10 mouse cellular contexts compared by ENCODE assay signal in the genomic region with DNA sequence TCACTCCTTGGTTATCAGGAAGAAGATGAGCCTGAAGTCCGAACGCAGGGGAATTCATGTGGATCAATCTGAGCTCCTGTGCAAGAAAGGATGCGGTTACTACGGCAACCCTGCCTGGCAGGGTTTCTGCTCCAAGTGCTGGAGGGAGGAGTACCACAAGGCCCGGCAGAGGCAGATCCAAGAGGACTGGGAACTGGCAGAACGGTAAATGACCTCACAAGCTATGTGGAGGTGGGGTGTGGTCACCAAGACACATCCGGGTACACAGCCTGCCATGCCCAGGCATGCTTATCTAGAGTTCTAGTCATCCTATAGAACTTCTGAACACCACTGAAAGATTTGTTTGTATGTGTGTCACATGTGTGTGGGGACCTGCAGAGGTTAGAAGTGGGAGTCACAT. TPM values are rescaled to one million over a fixed set of nuclear protein-coding genes. Genes with fewer than 3 reads are reported as not detected.
A peak's percentile ranks its signal among the peaks of the same experiment; 100 is the strongest.
DNase-seq lines count a peak whose midpoint lies in the region; ATAC-seq lines count a peak whose summit lies in the region.
"Had no signal": no experiment of that assay in that cellular context is flagged by ENCODE, and none has a peak within 500 bp of the region (broad histone marks: within the 10 kb centered on the region; RNA-seq: fewer than 3 reads in every experiment).

No protein-coding gene starts in this region.

- no peaks in the 10 kb centered on the region; the same call in 1 of the 2 replicates for H3K4me1 ChIP-seq in hindbrain, embryonic 14.5 days (replicated peaks; ENCODE audit: control insufficient read depth, insufficient read depth, low read length)
- H3K4me1 ChIP-seq in hindbrain, embryonic 16.5 days (ENCODE audit: control insufficient read depth, insufficient read depth, low read depth, low read length) = no peaks in the 10 kb centered on the region
- no peaks in the 10 kb centered on the region for H3K4me1 ChIP-seq in embryonic facial prominence, embryonic 10.5 days

- H3K27me3 ChIP-seq in hindbrain, embryonic 14.5 days (ENCODE audit: control insufficient read depth, insufficient read depth, low read length) = no peaks in the 10 kb centered on the region
- H3K27me3 ChIP-seq in hindbrain, embryonic 16.5 days (replicated peaks; ENCODE audit: control insufficient read depth, insufficient read depth, low read length) = no peaks in the 10 kb centered on the region
- no peaks in the 10 kb centered on the region for H3K27me3 ChIP-seq in embryonic facial prominence, embryonic 10.5 days (replicated peaks; ENCODE audit: low read depth, poor library complexity, severe bottlenecking)

- no peak overlapping the region for H3K9ac ChIP-seq in hindbrain, embryonic 14.5 days
- no peak overlapping the region for H3K9ac ChIP-seq in hindbrain, embryonic 16.5 days (ENCODE audit: low read depth, low read length)

- peaks cover 35% of the 10 kb centered on the region for H3K36me3 ChIP-seq in hindbrain, embryonic 14.5 days (replicated peaks; ENCODE audit: control insufficient read depth, insufficient read depth)
- H3K36me3 ChIP-seq in hindbrain, embryonic 16.5 days (ENCODE audit: control insufficient read depth, insufficient read depth, low read length) = peaks cover 17% of the 10 kb centered on the region
- peaks cover 47% of the 10 kb centered on the region for H3K36me3 ChIP-seq in embryonic facial prominence, embryonic 10.5 days (replicated peaks)

- peak; percentile 32 for DNase-seq in hindbrain, embryonic 14.5 days (ENCODE audit: low spot score)
- peak; percentile 33 for DNase-seq in WW6 (ENCODE audit: low read depth, low spot score)
- DNase-seq in layer of hippocampus, adult 9-11 months = peak; percentile 32
- peak; percentile 33 for DNase-seq in right cerebral cortex, adult 18-20 months
- DNase-seq in heart, postnatal 4 days = no peak
- no peak for DNase-seq in adrenal gland, adult 18-20 months (ENCODE audit: low spot score in 2 of 2)
- no peak for DNase-seq in embryonic facial prominence, embryonic 10.5 days (ENCODE audit: low spot score)
- DNase-seq: heart, adult 18-20 months; spleen, adult 18-20 months had no signal

- ATAC-seq in hindbrain, embryonic 14.5 days (ENCODE audit: low FRiP score) = no peak
- no peak for ATAC-seq in hindbrain, embryonic 16.5 days

- no peaks in the 10 kb centered on the region for H3K9me3 ChIP-seq in hindbrain, embryonic 14.5 days (ENCODE audit: control insufficient read depth, low read length)
- no peaks in the 10 kb centered on the region for H3K9me3 ChIP-seq in hindbrain, embryonic 16.5 days (ENCODE audit: control insufficient read depth, low read length)
- H3K9me3 ChIP-seq in embryonic facial prominence, embryonic 10.5 days = no peaks in the 10 kb centered on the region

- H3K4me3 ChIP-seq in hindbrain, embryonic 14.5 days (replicated peaks; ENCODE audit: low read length) = no peak overlapping the region
- H3K4me3 ChIP-seq in hindbrain, embryonic 16.5 days (ENCODE audit: low read length) = no peak overlapping the region
- H3K4me3 ChIP-seq in embryonic facial prominence, embryonic 10.5 days = no peak overlapping the region

- 35% methylated on average over 7 of the region's 7 CpGs for WGBS in hindbrain, embryonic 14.5 days
- WGBS in hindbrain, embryonic 16.5 days = 30% methylated on average over 7 of the region's 7 CpGs
- 66% methylated on average over 7 of the region's 7 CpGs for WGBS in embryonic facial prominence, embryonic 10.5 days

- no peak overlapping the region for H3K4me2 ChIP-seq in hindbrain, embryonic 14.5 days (replicated peaks)
- H3K4me2 ChIP-seq in hindbrain, embryonic 16.5 days (ENCODE audit: low read length) = no peak overlapping the region

- H3K27ac ChIP-seq in hindbrain, embryonic 14.5 days = no peak overlapping the region
- H3K27ac ChIP-seq in hindbrain, embryonic 16.5 days (ENCODE audit: low read depth, low read length) = no peak overlapping the region
- no peak overlapping the region for H3K27ac ChIP-seq in embryonic facial prominence, embryonic 10.5 days (replicated peaks)

RNA-seq across cellular contexts. Expression of a gene that starts 15.8 kb away (rescaled TPM):
- polyA plus RNA-seq in hindbrain, embryonic 14.5 days (2014; fragmentation: Nextera tagmentation; extraction: Ambion mirVana) = 35.7 and 40.3 TPM in 2 replicates
- polyA plus RNA-seq in hindbrain, embryonic 16.5 days (2015; fragmentation: Nextera tagmentation; extraction: Ambion mirVana) = 40.0 and 41.7 TPM in 2 replicates
- 10 to 100 TPM; 19.4 to 23.5 TPM for total RNA-seq in heart, postnatal 4 days (2021)
- 10 to 100 TPM; 34.7 to 58.1 TPM for total RNA-seq in adrenal gland, adult 18-20 months (2021)
- 26.2 and 27.2 TPM in 2 replicates for polyA plus RNA-seq in embryonic facial prominence, embryonic 10.5 days (2016; fragmentation: Nextera tagmentation; extraction: Ambion mirVana)

RNA-seq across cellular contexts. Expression of a gene that starts 29.5 kb away (rescaled TPM):
- 31.3 and 36.5 TPM in 2 replicates for polyA plus RNA-seq in hindbrain, embryonic 14.5 days (2014; fragmentation: Nextera tagmentation; extraction: Ambion mirVana)
- polyA plus RNA-seq in hindbrain, embryonic 16.5 days (2015; fragmentation: Nextera tagmentation; extraction: Ambion mirVana) = 26.0 and 26.6 TPM in 2 replicates
- total RNA-seq in heart, postnatal 4 days (2021) = 10 to 100 TPM; 39.1 to 40.9 TPM
- 10 to 100 TPM; 57.9 to 75.8 TPM for total RNA-seq in adrenal gland, adult 18-20 months (2021)
- polyA plus RNA-seq in embryonic facial prominence, embryonic 10.5 days (2016; fragmentation: Nextera tagmentation; extraction: Ambion mirVana) = 37.7 and 39.1 TPM in 2 replicates

RNA-seq across cellular contexts. Expression of a gene that starts 42.7 kb away (rescaled TPM):
- 15.3 and 18.1 TPM in 2 replicates for polyA plus RNA-seq in hindbrain, embryonic 14.5 days (2014; fragmentation: Nextera tagmentation; extraction: Ambion mirVana)
- polyA plus RNA-seq in hindbrain, embryonic 16.5 days (2015; fragmentation: Nextera tagmentation; extraction: Ambion mirVana) = 18.9 and 19.5 TPM in 2 replicates
- total RNA-seq in heart, postnatal 4 days (2021) = 1 to 10 TPM; 4.4 to 4.6 TPM
- 10 to 100 TPM in 1 of 2 experiments, 1 to 10 TPM in 1; 9.7 to 10.3 TPM for total RNA-seq in adrenal gland, adult 18-20 months (2021)
- polyA plus RNA-seq in embryonic facial prominence, embryonic 10.5 days (2016; fragmentation: Nextera tagmentation; extraction: Ambion mirVana) = 4.7 and 5.1 TPM in 2 replicates

Comparison
In these comparisons a context has a peak if more than half of its experiments do, and no peak if none do; other contexts are left out.
1. DNase-seq: peak in hindbrain, embryonic 14.5 days (single experiment), WW6 (single experiment), layer of hippocampus, adult 9-11 months (single experiment) and right cerebral cortex, adult 18-20 months (single experiment); none in heart, postnatal 4 days (single experiment), adrenal gland, adult 18-20 months (0 of 2) and embryonic facial prominence, embryonic 10.5 days (single experiment).